Comparison of ENCODE assay signal across 8 mouse cellular contexts in the genomic region with DNA sequence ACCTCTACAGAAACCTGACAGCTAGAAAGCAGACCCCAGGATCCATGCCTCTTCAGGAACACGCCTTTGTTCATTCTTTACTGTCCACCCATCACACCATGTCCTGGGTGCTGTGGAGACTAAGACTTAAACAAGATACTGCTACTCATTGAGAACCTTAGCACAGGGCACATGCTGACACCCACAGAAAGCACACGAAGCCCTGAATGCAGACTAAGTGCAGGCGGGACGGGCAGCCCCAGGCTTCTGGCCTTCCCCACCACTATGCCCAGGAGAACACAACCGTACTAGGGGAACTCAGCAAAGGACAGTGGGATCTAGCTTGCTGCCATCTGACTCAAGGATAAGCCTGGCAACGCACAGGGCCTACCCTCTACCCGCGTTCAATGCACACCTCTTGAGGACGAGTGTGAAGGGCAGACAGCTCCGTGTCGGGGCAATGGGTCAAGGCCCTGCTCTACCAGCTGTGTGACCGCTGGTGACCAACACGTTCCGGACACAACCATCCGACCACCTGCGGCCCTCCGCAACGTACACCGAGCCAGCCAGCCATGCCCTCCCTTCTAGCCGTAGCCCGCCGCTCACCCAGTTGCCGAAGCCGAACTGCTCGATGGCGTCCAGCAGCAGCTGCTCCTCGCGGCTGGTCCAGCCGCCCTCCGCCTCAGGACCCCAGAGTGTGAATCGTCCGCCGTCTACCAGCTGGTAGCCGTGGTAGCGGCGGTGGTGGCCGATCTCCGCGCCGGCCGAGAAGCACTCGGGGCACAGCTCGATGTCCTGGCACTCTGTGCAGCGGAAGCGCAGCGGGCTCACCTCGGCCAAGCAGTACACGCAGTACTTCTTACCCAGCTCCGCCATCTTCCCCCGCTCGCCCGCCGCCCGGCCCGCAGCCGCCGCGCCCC. TPM values are rescaled to one million over a fixed set of nuclear protein-coding genes. Genes with fewer than 3 reads are reported as not detected.
A peak's percentile ranks its signal among the peaks of the same experiment; 100 is the strongest.
DNase-seq lines count a peak whose midpoint lies in the region; ATAC-seq and TF ChIP-seq lines count a peak whose summit lies in the region.

No protein-coding gene starts in this region.

- H3K27ac ChIP-seq in intestine, embryonic 16.5 days (ENCODE audit: low read length), result peak overlapping the region; percentile 54
- peak overlapping the region; percentile 88 for H3K27ac ChIP-seq in liver, postnatal 0 days (ENCODE audit: low read depth)
- H3K27ac ChIP-seq in neural tube, embryonic 13.5 days (replicated peaks), result peak overlapping the region; percentile 87

- peak overlapping the region; percentile 93 for H3K4me2 ChIP-seq in intestine, embryonic 16.5 days (ENCODE audit: low read depth, low read length)
- peak overlapping the region; percentile 94 for H3K4me2 ChIP-seq in liver, postnatal 0 days (ENCODE audit: low read depth, low read length)
- H3K4me2 ChIP-seq in neural tube, embryonic 13.5 days, result peak overlapping the region; percentile 96

- WGBS in intestine, embryonic 16.5 days, result 1% methylated on average over 58 of the region's 58 CpGs
- 4% methylated on average over 53 of the region's 58 CpGs for WGBS in liver, postnatal 0 days (ENCODE audit: insufficient replicate concordance)
- WGBS in neural tube, embryonic 13.5 days, result 1% methylated on average over 56 of the region's 58 CpGs

- peaks cover 10% of the 10 kb centered on the region; the same call in 1 of the 2 replicates for H3K27me3 ChIP-seq in intestine, embryonic 16.5 days (replicated peaks; ENCODE audit: control insufficient read depth, insufficient read depth, low read length)
- H3K27me3 ChIP-seq in liver, postnatal 0 days (ENCODE audit: insufficient read depth, low read length), result peaks cover 13% of the 10 kb centered on the region
- H3K27me3 ChIP-seq in neural tube, embryonic 13.5 days, result peaks cover 5% of the 10 kb centered on the region

- peak; percentile 56 for DNase-seq in urinary bladder, adult 2 months (ENCODE audit: low spot score)
- DNase-seq in urinary bladder, postnatal 10 days (ENCODE audit: low spot score), result no peak
- peak; percentile 64 to 70 for DNase-seq in cerebellum, postnatal 14 days
- peak; percentile 51 for DNase-seq in gastrocnemius, postnatal 14 days
- peak; percentile 66 for DNase-seq in liver, postnatal 0 days
- peak; percentile 47 for DNase-seq in urinary bladder, postnatal 14 days (ENCODE audit: low spot score)

- ATAC-seq in intestine, embryonic 16.5 days, result peak; percentile 62
- no peak for ATAC-seq in liver, postnatal 0 days
- ATAC-seq in neural tube, embryonic 13.5 days (ENCODE audit: low read depth), result peak; percentile 29

- peak overlapping the region; percentile 90 for H3K4me3 ChIP-seq in intestine, embryonic 16.5 days (ENCODE audit: low read length)
- peak overlapping the region; percentile 81 for H3K4me3 ChIP-seq in liver, postnatal 0 days (ENCODE audit: low read depth, low read length)
- H3K4me3 ChIP-seq in neural tube, embryonic 13.5 days, result peak overlapping the region; percentile 92

- TF ChIP-seq CTCF in liver, postnatal 0 days (IDR thresholded peaks at IDR 0.05; ENCODE audit: low read depth), result no peak

- peaks cover 21% of the 10 kb centered on the region for H3K4me1 ChIP-seq in intestine, embryonic 16.5 days (ENCODE audit: control insufficient read depth, insufficient read depth, low read length)
- H3K4me1 ChIP-seq in liver, postnatal 0 days (ENCODE audit: insufficient read depth), result peaks cover 47% of the 10 kb centered on the region
- peaks cover 62% of the 10 kb centered on the region for H3K4me1 ChIP-seq in neural tube, embryonic 13.5 days (replicated peaks)

- H3K9ac ChIP-seq in intestine, embryonic 16.5 days (ENCODE audit: low read depth, low read length), result peak overlapping the region; percentile 92
- peak overlapping the region; percentile 93 for H3K9ac ChIP-seq in liver, postnatal 0 days (replicated peaks)
- H3K9ac ChIP-seq in neural tube, embryonic 13.5 days, result peak overlapping the region; percentile 96

- no peak for TF ChIP-seq EP300 in liver, postnatal 0 days (IDR thresholded peaks at IDR 0.05; ENCODE audit: low read depth)

- H3K36me3 ChIP-seq in intestine, embryonic 16.5 days (ENCODE audit: control insufficient read depth, insufficient read depth, low read length), result no peaks in the 10 kb centered on the region
- no peaks in the 10 kb centered on the region for H3K36me3 ChIP-seq in liver, postnatal 0 days (replicated peaks; ENCODE audit: insufficient read depth, low read length)
- H3K36me3 ChIP-seq in neural tube, embryonic 13.5 days, result no peaks in the 10 kb centered on the region

- intact Hi-C loops in gastrocnemius, postnatal 14 days (cut with DNase I; ENCODE audit: low total_unique reads), result loop anchor here (10.0 kb wide), 1 partner anchor 101 kb away; no protein-coding TSS in a partner anchor

- no peaks in the 10 kb centered on the region for H3K9me3 ChIP-seq in intestine, embryonic 16.5 days (ENCODE audit: control insufficient read depth, low read length)
- H3K9me3 ChIP-seq in liver, postnatal 0 days (ENCODE audit: low read length), result no peaks in the 10 kb centered on the region
- no peaks in the 10 kb centered on the region for H3K9me3 ChIP-seq in neural tube, embryonic 13.5 days

RNA-seq across cellular contexts. Expression of gene Tada2b, which starts 0.6 kb away (rescaled TPM):
- polyA plus RNA-seq in urinary bladder, adult 2 months (2012; rRNA removed), result 12.6 and 14.3 TPM in 2 replicates
- 10 to 100 TPM; 11.8 to 12.2 TPM for total RNA-seq in gastrocnemius, postnatal 14 days (2021)
- polyA plus RNA-seq in intestine, embryonic 16.5 days (2015; fragmentation: Nextera tagmentation; extraction: Ambion mirVana), result 1.6 TPM in 2 replicates
- 1.2 and 1.4 TPM in 2 replicates for polyA plus RNA-seq in liver, postnatal 0 days (2015; fragmentation: Nextera tagmentation; extraction: Ambion mirVana)
- polyA plus RNA-seq in neural tube, embryonic 13.5 days (2015; fragmentation: Nextera tagmentation; extraction: Ambion mirVana), result 2.8 and 3.0 TPM in 2 replicates

RNA-seq across cellular contexts. Expression of gene Ccdc96, which starts 0.9 kb away (rescaled TPM):
- 0.17 and 0.32 TPM in 2 replicates for polyA plus RNA-seq in urinary bladder, adult 2 months (2012; rRNA removed)
- under 1 TPM in 1 of 2 experiments, not detected in 1; 0.16 TPM for total RNA-seq in gastrocnemius, postnatal 14 days (2021)
- 0.11 and 0.12 TPM in 2 replicates for polyA plus RNA-seq in intestine, embryonic 16.5 days (2015; fragmentation: Nextera tagmentation; extraction: Ambion mirVana)
- polyA plus RNA-seq in liver, postnatal 0 days (2015; fragmentation: Nextera tagmentation; extraction: Ambion mirVana), result 0.06 and 0.13 TPM in 2 replicates
- polyA plus RNA-seq in neural tube, embryonic 13.5 days (2015; fragmentation: Nextera tagmentation; extraction: Ambion mirVana), result 3.4 and 4.0 TPM in 2 replicates

RNA-seq across cellular contexts. Expression of gene Grpel1, which starts 18.7 kb away (rescaled TPM):
- polyA plus RNA-seq in urinary bladder, adult 2 months (2012; rRNA removed), result 25.3 and 32.5 TPM in 2 replicates
- 10 to 100 TPM; 34.2 to 38.3 TPM for total RNA-seq in gastrocnemius, postnatal 14 days (2021)
- polyA plus RNA-seq in intestine, embryonic 16.5 days (2015; fragmentation: Nextera tagmentation; extraction: Ambion mirVana), result 76.1 and 80.0 TPM in 2 replicates
- 61.2 and 62.1 TPM in 2 replicates for polyA plus RNA-seq in liver, postnatal 0 days (2015; fragmentation: Nextera tagmentation; extraction: Ambion mirVana)
- 45.2 and 46.3 TPM in 2 replicates for polyA plus RNA-seq in neural tube, embryonic 13.5 days (2015; fragmentation: Nextera tagmentation; extraction: Ambion mirVana)
